12 mouse cellular contexts compared by ENCODE assay signal in the genomic region with DNA sequence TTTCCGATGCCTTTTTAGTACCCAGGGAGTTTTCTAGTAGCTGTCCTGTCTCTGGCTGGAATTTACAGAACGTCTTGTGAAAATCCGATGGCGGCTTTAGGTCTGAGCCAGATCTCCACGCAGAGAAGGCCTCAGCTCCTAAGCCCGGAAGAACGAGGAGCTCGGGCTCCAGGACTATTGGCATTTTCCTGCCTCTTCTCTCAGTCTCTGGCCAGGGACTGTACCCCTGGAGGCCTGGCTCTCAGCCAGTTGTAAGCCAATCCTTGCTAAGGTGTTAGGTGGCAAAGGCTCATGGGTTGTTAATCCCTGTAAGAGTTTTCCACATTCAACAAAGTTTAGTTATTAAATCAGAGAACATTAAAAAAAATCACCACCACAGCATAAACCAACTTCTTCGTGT.
A peak's percentile ranks its signal among the peaks of the same experiment; 100 is the strongest.
DNase-seq lines count a peak whose midpoint lies in the region; ATAC-seq and TF ChIP-seq lines count a peak whose summit lies in the region.
"Had no signal": no experiment of that assay in that cellular context is flagged by ENCODE, and none has a peak within 500 bp of the region (broad histone marks: within the 10 kb centered on the region; RNA-seq: fewer than 3 reads in every experiment).

No protein-coding gene starts in this region.

- TF ChIP-seq CTCF in kidney, adult 2 months (conservative IDR thresholded peaks at IDR 0.05; ENCODE audit: insufficient read depth, insufficient read length, low read depth, low read length): no peak

- peak overlapping the region; percentile 24 for H3K27ac ChIP-seq in kidney, adult 2 months (ENCODE audit: insufficient read depth, low read depth, low read length)
- H3K27ac ChIP-seq in brown adipose tissue, adult 24 weeks (replicated peaks; ENCODE audit: low read depth, low read length): peak overlapping the region; percentile 67
- H3K27ac ChIP-seq in limb, embryonic 13.5 days: 0 out of 2 replicates have a peak overlapping the region, but pooled peaks have one; percentile 49
- H3K27ac ChIP-seq: hindbrain, embryonic 15.5 days; liver, embryonic 12.5 days; midbrain, embryonic 12.5 days had no signal

- TF ChIP-seq POLR2A in kidney, adult 2 months (IDR thresholded peaks at IDR 0.05; ENCODE audit: low read depth, low read length): no peak

- peak; percentile 77 for ATAC-seq in limb, embryonic 13.5 days (ENCODE audit: low FRiP score, low read depth)
- ATAC-seq in erythroblast, adult 5-6 weeks (replicated peaks; ENCODE audit: low FRiP score, poor library complexity, severe bottlenecking): no peak
- ATAC-seq: liver, embryonic 12.5 days had no signal

- no peak overlapping the region for H3K9ac ChIP-seq in limb, embryonic 13.5 days
- H3K9ac ChIP-seq: hindbrain, embryonic 15.5 days; liver, embryonic 12.5 days; midbrain, embryonic 12.5 days had no signal

- no peaks in the 10 kb centered on the region for H3K36me3 ChIP-seq in kidney, adult 2 months (ENCODE audit: control insufficient read depth, insufficient read depth, low read length)
- no peaks in the 10 kb centered on the region for H3K36me3 ChIP-seq in limb, embryonic 13.5 days
- H3K36me3 ChIP-seq: hindbrain, embryonic 15.5 days; liver, embryonic 12.5 days; midbrain, embryonic 12.5 days had no signal

- no peak overlapping the region for H3K4me3 ChIP-seq in kidney, adult 2 months (ENCODE audit: insufficient read depth, low read depth, low read length)
- H3K4me3 ChIP-seq in brown adipose tissue, adult 24 weeks (ENCODE audit: insufficient read depth, low read depth, low read length): no peak overlapping the region
- no peak overlapping the region for H3K4me3 ChIP-seq in limb, embryonic 13.5 days
- H3K4me3 ChIP-seq: hindbrain, embryonic 15.5 days; liver, embryonic 12.5 days; midbrain, embryonic 12.5 days had no signal

- H3K4me2 ChIP-seq in limb, embryonic 13.5 days (replicated peaks): 0 out of 2 replicates have a peak overlapping the region, but pooled peaks have one; percentile 7
- H3K4me2 ChIP-seq: hindbrain, embryonic 15.5 days; liver, embryonic 12.5 days; midbrain, embryonic 12.5 days had no signal

- WGBS in kidney, adult 2 months: 50% methylated on average over 9 of the region's 9 CpGs
- WGBS in limb, embryonic 13.5 days: 30% methylated on average over 9 of the region's 9 CpGs

- H3K9me3 ChIP-seq in limb, embryonic 13.5 days: no peaks in the 10 kb centered on the region
- H3K9me3 ChIP-seq: hindbrain, embryonic 15.5 days; liver, embryonic 12.5 days; midbrain, embryonic 12.5 days had no signal

- H3K4me1 ChIP-seq in kidney, adult 2 months (ENCODE audit: control insufficient read depth, insufficient read depth, low read length): peaks cover 2% of the 10 kb centered on the region; the same call in 1 of the 2 replicates
- H3K4me1 ChIP-seq in brown adipose tissue, adult 24 weeks (ENCODE audit: control insufficient read depth, insufficient read depth, insufficient read length, low read length): peaks cover 4% of the 10 kb centered on the region; the same call in 1 of the 2 replicates
- peaks cover 16% of the 10 kb centered on the region for H3K4me1 ChIP-seq in limb, embryonic 13.5 days
- H3K4me1 ChIP-seq: hindbrain, embryonic 15.5 days; liver, embryonic 12.5 days; midbrain, embryonic 12.5 days had no signal

- no peaks in the 10 kb centered on the region for H3K27me3 ChIP-seq in kidney, adult 2 months (replicated peaks; ENCODE audit: control insufficient read depth, insufficient read depth, low read length)
- peaks cover 20% of the 10 kb centered on the region; the same call in 1 of the 2 replicates for H3K27me3 ChIP-seq in limb, embryonic 13.5 days
- H3K27me3 ChIP-seq: hindbrain, embryonic 15.5 days; liver, embryonic 12.5 days had no signal

- DNase-seq in cerebellum, postnatal 25 days: peak; percentile 6 to 48
- DNase-seq in cerebellum, postnatal 36 days: no peak
- peak; percentile 65 for DNase-seq in kidney, adult 2 months
- DNase-seq in kidney, adult 18-20 months: no peak
- DNase-seq in right cerebral cortex, postnatal 14 days: no peak
- DNase-seq: adrenal gland, postnatal 25 days had no signal

Comparison
In these comparisons a context has a peak if more than half of its experiments do, and no peak if none do; other contexts are left out.
1. DNase-seq: peak in cerebellum, postnatal 25 days (2 of 2) and kidney, adult 2 months (single experiment); none in cerebellum, postnatal 36 days (0 of 2), kidney, adult 18-20 months (single experiment) and right cerebral cortex, postnatal 14 days (single experiment).
2. Peak in every context shown above with its lines, with median percentiles within 50 percentile points of each other: H3K27ac ChIP-seq.